Mouse (Mus musculus) heart, embryonic 12.5 days (tissue): Measurements from ENCODE around the gene Avpr2. TPM values are rescaled to one million over a fixed set of nuclear protein-coding genes. Genes with fewer than 3 reads are reported as not detected.

Experiments
- ATAC-seq: fragments of 200-750 bp; cut with Nextera tagmentation; 2 replicates; pipeline ENCODE4 v1.8.0; 2017; ENCODE audit warnings: moderate TSS enrichment, moderate library complexity; ENCODE audit not compliant: insufficient number of reproducible peaks, low FRiP score
- H3K27ac ChIP-seq: fragments of 300-500 bp; sonication (generic); 2 replicates; pipeline ENCODE4 v1.5.1; 2016; ENCODE audit warnings: mild to moderate bottlenecking, moderate library complexity; ENCODE audit not compliant: poor library complexity, severe bottlenecking
- H3K27me3 ChIP-seq: fragments of 300-500 bp; sonication (generic); replicated peaks from 2 replicates; pipeline ENCODE4 v1.6.1; 2016; ENCODE audit warnings: mild to moderate bottlenecking, moderate library complexity
- H3K36me3 ChIP-seq: fragments of 300-500 bp; sonication (generic); 2 replicates; pipeline ENCODE4 v1.6.1; 2016; ENCODE audit warnings: mild to moderate bottlenecking, moderate library complexity
- H3K4me1 ChIP-seq: fragments of 300-500 bp; sonication (generic); replicated peaks from 2 replicates; pipeline ENCODE4 v1.6.1; 2016; ENCODE audit warnings: mild to moderate bottlenecking
- H3K4me2 ChIP-seq: fragments of 300-500 bp; sonication (generic); 2 replicates; pipeline ENCODE4 v1.6.1; 2016; ENCODE audit warnings: mild to moderate bottlenecking, moderate library complexity
- H3K4me3 ChIP-seq: fragments of 300-500 bp; sonication (generic); 2 replicates; pipeline ENCODE4 v1.5.1; 2016; ENCODE audit warnings: mild to moderate bottlenecking
- H3K9ac ChIP-seq: fragments of 300-500 bp; sonication (generic); 2 replicates; pipeline ENCODE4 v1.6.1; 2016; ENCODE audit warnings: mild to moderate bottlenecking, moderate library complexity
- H3K9me3 ChIP-seq: fragments of 300-500 bp; sonication (generic); replicated peaks from 2 replicates; pipeline ENCODE4 v1.6.1; 2016; ENCODE audit warnings: mild to moderate bottlenecking, moderate library complexity
- WGBS: fragments of 180-500 bp; shearing (Covaris S2); methylation state at CpG from one replicate; pipeline ENCODE4 v1.1.7; 2016; 5-methylcytosine and 5-hydroxymethylcytosine counted together
- polyA plus RNA-seq: library from polyadenylated mRNA; unstranded; fragments of >200 nt; fragmentation: Nextera tagmentation; extraction: Ambion mirVana; gene quantifications from 2 replicates; pipeline ENCODE4 v1.2.1, GENCODE M21; 2016

Avpr2 gene
- polyA plus RNA-seq, result not detected in 2 replicates

DNA sequence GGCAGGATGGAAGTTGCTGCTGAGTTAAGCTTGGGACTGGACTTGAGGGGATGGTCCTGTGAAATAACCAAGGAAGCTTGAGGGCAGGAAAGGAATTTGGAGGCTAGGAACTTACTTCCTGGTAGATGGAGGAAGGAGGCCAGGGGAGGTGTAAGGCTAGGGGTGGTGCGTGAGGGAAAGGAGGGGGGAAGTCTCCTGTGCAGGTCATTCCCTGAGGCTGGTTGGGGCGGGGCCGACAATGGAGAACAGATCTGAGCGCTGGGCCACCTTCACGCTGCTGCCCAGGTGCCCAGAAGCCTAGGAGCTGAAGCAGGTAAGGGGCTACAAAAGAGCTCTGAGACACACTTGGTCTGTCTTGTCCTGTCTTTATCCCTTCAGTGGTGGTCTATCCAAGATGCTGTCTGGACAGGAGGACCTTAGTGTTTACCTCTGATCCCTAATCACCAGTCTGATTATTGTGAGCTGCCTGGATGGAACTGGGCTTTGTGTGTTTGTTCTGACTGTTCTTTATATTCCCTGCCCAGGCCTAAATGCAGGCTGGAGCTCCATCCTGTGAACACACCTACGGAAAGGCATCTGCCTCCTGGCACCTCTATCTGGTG is at the start of gene Avpr2:
Avpr2 (plus strand) TSS at position 552 of the 602 bp plus-strand sequence.
- no peaks in the 10 kb centered on the region for H3K4me1 ChIP-seq
- no peaks in the 10 kb centered on the region for H3K9me3 ChIP-seq
- H3K27ac ChIP-seq, result no peak within 1 kb of the TSS
- no peaks in the 10 kb centered on the region for H3K36me3 ChIP-seq
- WGBS, result 66% methylated on average over 6 of the region's 6 CpGs
- ATAC-seq, result no peak
- H3K27me3 ChIP-seq, result peaks cover 22% of the 10 kb centered on the region
- no peak within 1 kb of the TSS for H3K9ac ChIP-seq
- H3K4me3 ChIP-seq, result no peak within 1 kb of the TSS
- no peak within 1 kb of the TSS for H3K4me2 ChIP-seq

DNA sequence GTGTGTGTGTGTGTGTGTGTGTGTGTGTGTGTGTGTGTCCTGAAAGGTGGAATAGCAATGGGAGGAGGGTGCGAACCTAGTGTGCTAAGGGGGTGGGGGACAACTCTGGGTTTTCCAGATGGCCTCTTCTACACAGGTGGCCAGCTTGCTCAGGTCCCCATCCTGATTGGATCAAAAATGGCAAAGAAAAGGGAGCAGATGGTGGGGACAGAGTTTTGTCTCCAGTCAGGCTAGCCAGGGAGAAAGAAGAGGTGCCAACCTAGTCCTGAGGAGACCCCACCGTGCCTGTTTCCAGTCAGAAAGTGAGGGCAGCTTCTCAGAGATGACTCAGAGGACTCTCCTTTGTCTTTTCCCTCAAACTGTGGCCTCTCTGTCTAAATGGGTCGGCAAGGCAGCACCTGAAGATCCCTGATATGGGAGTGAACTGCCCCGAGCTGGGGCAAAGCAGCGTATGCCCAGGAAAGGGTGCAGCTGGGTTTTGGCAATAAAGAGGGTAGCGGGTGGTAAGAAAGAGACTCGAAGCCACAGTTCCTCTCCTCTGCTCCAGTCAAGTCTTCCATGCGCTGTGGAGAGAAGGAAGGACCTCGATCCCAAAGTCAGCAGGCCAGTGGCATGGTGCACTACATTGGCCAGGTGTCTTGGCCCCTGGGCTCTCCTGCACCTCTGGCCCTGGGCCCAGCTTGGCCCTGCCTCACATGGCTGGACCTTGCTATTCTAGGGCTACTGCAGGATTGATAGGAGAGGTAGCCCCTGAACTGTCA is 37.4 kb upstream of the Avpr2 start:
- H3K27ac ChIP-seq, result no peak overlapping the region
- no peak overlapping the region for H3K9ac ChIP-seq
- H3K4me1 ChIP-seq, result no peaks in the 10 kb centered on the region
- WGBS, result 70% methylated on average over 9 of the region's 9 CpGs
- H3K27me3 ChIP-seq, result peaks cover 5% of the 10 kb centered on the region; the same call in 1 of the 2 replicates
- H3K36me3 ChIP-seq, result no peaks in the 10 kb centered on the region
- H3K4me2 ChIP-seq, result no peak overlapping the region
- H3K9me3 ChIP-seq, result no peaks in the 10 kb centered on the region
- no peak for ATAC-seq
- H3K4me3 ChIP-seq, result no peak overlapping the region

DNA sequence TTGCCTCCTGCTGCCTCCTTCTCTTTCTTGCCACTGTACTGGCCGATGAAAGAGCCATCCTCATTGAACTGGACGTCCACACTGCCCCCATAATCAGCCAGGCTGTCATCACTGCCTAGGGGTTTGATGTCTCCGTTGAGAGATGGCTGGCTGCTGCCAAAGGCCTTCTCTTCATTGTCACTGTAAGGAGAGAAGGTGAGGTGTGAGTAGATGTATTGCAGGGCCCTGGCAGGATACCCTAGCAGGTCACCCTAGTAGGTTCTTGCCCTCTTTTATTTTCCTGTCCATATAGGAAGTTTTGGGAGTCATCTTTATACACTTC is 36.9 kb upstream of the Avpr2 start:
- 38% methylated on average over 3 of the region's 3 CpGs for WGBS
- H3K4me2 ChIP-seq, result no peak overlapping the region
- no peaks in the 10 kb centered on the region for H3K36me3 ChIP-seq
- no peaks in the 10 kb centered on the region for H3K4me1 ChIP-seq
- H3K9ac ChIP-seq, result no peak overlapping the region
- peaks cover 9% of the 10 kb centered on the region; the same call in 1 of the 2 replicates for H3K27me3 ChIP-seq
- H3K27ac ChIP-seq, result no peak overlapping the region
- H3K4me3 ChIP-seq, result no peak overlapping the region
- no peaks in the 10 kb centered on the region for H3K9me3 ChIP-seq
- ATAC-seq, result no peak

DNA sequence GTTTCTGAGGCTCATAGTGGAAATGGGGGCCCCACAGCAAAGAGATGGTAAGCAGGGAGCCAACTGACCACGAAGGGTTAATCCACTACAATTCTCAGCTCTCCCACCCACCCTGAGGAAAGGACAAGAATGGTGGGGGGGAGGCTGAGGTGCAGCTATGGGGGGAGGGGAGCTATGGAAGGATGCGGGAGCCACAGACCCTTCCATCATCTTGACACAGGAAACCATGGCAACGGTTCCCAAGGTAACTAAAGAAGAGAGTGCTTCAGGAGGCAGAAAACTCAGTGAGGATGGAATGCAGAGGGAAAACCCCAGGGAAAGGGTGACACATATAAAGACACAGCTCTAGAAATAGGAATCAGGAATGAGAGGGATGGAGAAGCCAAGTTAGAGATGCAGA is 27.2 kb upstream of the Avpr2 start:
- no peak overlapping the region for H3K9ac ChIP-seq
- WGBS, result 61% methylated on average over 3 of the region's 3 CpGs
- H3K36me3 ChIP-seq, result no peaks in the 10 kb centered on the region
- no peaks in the 10 kb centered on the region for H3K4me1 ChIP-seq
- H3K9me3 ChIP-seq, result no peaks in the 10 kb centered on the region
- ATAC-seq, result no peak
- no peak overlapping the region for H3K4me3 ChIP-seq
- H3K27me3 ChIP-seq, result peaks cover 7% of the 10 kb centered on the region; the same call in 1 of the 2 replicates
- H3K4me2 ChIP-seq, result no peak overlapping the region
- no peak overlapping the region for H3K27ac ChIP-seq

- Histone ChIP-seq H3K4me2 (no peak overlapping the region), H3K4me3 (no peak overlapping the region), H3K27me3 (no peaks in the 10 kb centered on the region; the same call in 1 of the 2 replicates), H3K4me1 (no peaks in the 10 kb centered on the region), H3K27ac (no peak overlapping the region), H3K36me3 (no peaks in the 10 kb centered on the region), H3K9me3 (no peaks in the 10 kb centered on the region), H3K9ac (no peak overlapping the region)
- ATAC-seq, result no peak
- 32% methylated on average over 3 of the region's 3 CpGs for WGBS
Observed at GRCm38 (mm10) chrX:73867256-73867655, 24.6 kb upstream of the Avpr2 start.

DNA sequence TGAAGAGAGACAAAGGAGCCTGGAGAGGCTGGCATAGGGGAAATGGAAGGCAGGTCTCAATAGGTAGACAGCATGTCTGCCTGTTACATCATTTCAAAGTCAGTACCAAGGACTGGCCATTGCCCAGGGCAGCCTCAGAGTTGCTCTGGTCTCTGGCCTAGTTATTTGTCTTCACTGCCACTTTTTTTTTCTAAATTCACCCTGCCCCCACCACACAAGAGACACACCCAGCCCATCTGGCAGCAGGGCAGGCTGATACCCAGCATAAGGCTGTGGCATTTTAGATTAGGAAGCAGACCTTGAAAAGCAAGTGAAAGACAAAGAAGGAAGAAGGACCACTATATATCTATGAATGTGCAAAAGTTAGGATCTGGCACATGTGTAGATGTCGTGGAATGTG is 24.1 kb upstream of the Avpr2 start:
- H3K36me3 ChIP-seq, result no peaks in the 10 kb centered on the region
- no peak overlapping the region for H3K9ac ChIP-seq
- WGBS, result 65% methylated on average over 1 of the region's 1 CpGs
- H3K27ac ChIP-seq, result no peak overlapping the region
- no peak overlapping the region for H3K4me3 ChIP-seq
- no peak overlapping the region for H3K4me2 ChIP-seq
- no peaks in the 10 kb centered on the region for H3K9me3 ChIP-seq
- no peaks in the 10 kb centered on the region for H3K27me3 ChIP-seq
- no peak for ATAC-seq
- no peaks in the 10 kb centered on the region for H3K4me1 ChIP-seq

GRCm38 (mm10) chrX:73869334-73869733 is 22.6 kb upstream of the Avpr2 start:
- no peak overlapping the region for H3K4me3 ChIP-seq
- no peaks in the 10 kb centered on the region for H3K4me1 ChIP-seq
- H3K9me3 ChIP-seq, result no peaks in the 10 kb centered on the region
- H3K27me3 ChIP-seq, result no peaks in the 10 kb centered on the region
- WGBS, result 15% methylated on average over 5 of the region's 5 CpGs
- no peak for ATAC-seq
- H3K9ac ChIP-seq, result no peak overlapping the region
- H3K36me3 ChIP-seq, result no peaks in the 10 kb centered on the region
- H3K4me2 ChIP-seq, result no peak overlapping the region
- no peak overlapping the region for H3K27ac ChIP-seq

DNA sequence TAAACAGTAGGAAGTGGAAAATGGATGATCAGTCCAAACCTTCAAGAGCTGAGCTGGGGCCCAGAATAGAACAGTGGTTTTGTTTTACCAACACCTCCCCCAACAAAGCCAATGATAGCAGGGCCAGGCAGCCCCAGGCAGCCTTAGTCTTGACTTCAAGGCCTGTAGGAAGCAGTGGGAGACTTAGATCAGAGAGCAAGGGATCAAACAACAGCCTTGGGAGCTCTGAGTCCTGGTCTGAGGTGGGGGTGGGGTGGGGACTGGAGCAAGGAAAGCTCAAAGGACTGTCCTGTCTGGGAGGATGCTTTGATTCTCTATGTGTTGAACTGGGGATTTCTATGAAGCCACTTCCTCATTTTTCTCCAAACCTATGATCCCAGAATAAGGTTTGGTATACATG is 20.4 kb upstream of the Avpr2 start:
- Histone ChIP-seq H3K36me3 (no peaks in the 10 kb centered on the region), H3K9me3 (no peaks in the 10 kb centered on the region), H3K4me1 (no peaks in the 10 kb centered on the region), H3K27ac (no peak overlapping the region), H3K4me3 (no peak overlapping the region), H3K4me2 (no peak overlapping the region), H3K27me3 (no peaks in the 10 kb centered on the region; the same call in 1 of the 2 replicates), H3K9ac (no peak overlapping the region)
- no peak for ATAC-seq

GRCm38 (mm10) chrX:73871956-73872355 is 19.9 kb upstream of the Avpr2 start:
- no peak overlapping the region for H3K27ac ChIP-seq
- no peaks in the 10 kb centered on the region for H3K4me1 ChIP-seq
- H3K4me3 ChIP-seq, result no peak overlapping the region
- H3K9me3 ChIP-seq, result no peaks in the 10 kb centered on the region
- H3K36me3 ChIP-seq, result no peaks in the 10 kb centered on the region
- no peaks in the 10 kb centered on the region; the same call in 1 of the 2 replicates for H3K27me3 ChIP-seq
- no peak overlapping the region for H3K9ac ChIP-seq
- no peak overlapping the region for H3K4me2 ChIP-seq
- WGBS, result 35% methylated on average over 1 of the region's 1 CpGs
- no peak for ATAC-seq

DNA sequence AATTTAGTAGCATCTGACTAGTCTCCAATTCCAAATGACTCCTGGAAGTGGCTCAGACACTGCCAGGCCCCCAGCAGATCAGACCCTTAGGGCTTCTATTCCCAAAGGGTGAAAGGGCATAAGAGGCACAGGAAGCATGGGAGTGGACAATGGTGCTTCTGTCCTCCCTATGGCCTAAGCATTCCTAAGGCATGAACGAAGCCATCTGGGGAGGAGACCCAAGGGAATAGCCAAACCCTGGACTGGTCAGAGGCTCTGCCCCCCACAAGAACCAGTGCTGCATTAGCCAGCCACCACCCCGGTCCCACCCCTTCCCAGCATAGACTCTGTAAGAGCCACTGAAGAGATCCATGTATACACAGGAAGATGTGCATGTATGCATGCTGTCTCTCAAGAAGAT is 16.0 kb upstream of the Avpr2 start:
- no peaks in the 10 kb centered on the region; the same call in 1 of the 2 replicates for H3K4me1 ChIP-seq
- H3K9me3 ChIP-seq, result no peaks in the 10 kb centered on the region
- no peak for ATAC-seq
- peaks cover 28% of the 10 kb centered on the region for H3K27me3 ChIP-seq
- WGBS, result 48% methylated on average over 2 of the region's 2 CpGs
- H3K27ac ChIP-seq, result no peak overlapping the region
- H3K9ac ChIP-seq, result no peak overlapping the region
- no peak overlapping the region for H3K4me2 ChIP-seq
- no peak overlapping the region for H3K4me3 ChIP-seq
- H3K36me3 ChIP-seq, result no peaks in the 10 kb centered on the region

- no peak overlapping the region for H3K9ac ChIP-seq
- WGBS, result 68% methylated on average over 1 of the region's 1 CpGs
- no peaks in the 10 kb centered on the region; the same call in 1 of the 2 replicates for H3K4me1 ChIP-seq
- no peaks in the 10 kb centered on the region for H3K9me3 ChIP-seq
- no peak overlapping the region for H3K4me2 ChIP-seq
- H3K36me3 ChIP-seq, result no peaks in the 10 kb centered on the region
- no peak for ATAC-seq
- H3K4me3 ChIP-seq, result no peak overlapping the region
- H3K27ac ChIP-seq, result no peak overlapping the region
- H3K27me3 ChIP-seq, result peaks cover 39% of the 10 kb centered on the region
Observed at GRCm38 (mm10) chrX:73877014-73877413, 14.9 kb upstream of the Avpr2 start.
